Mouse (Mus musculus): ENCODE measurements around the gene Fahd2a.

GRCm38 (mm10) chr2:127391323-127391722 is 53.0 kb downstream of the Fahd2a start:
- TF ChIP-seq CTCF (IDR thresholded peaks at IDR 0.05; ENCODE audit: borderline replicate concordance, extremely low read depth, insufficient read depth, insufficient read length) (no peak), POLR2A (IDR thresholded peaks at IDR 0.05; ENCODE audit: borderline replicate concordance, extremely low read depth, insufficient read depth, insufficient read length, poor library complexity, severe bottlenecking) (no peak)
